Mouse (Mus musculus) bone marrow macrophage, adult 2 months (primary cell): ENCODE measurements around the gene Vps53.

Source experiments
- CTCF ChIP-seq: IDR thresholded peaks from 2 replicates; pipeline ENCODE4 v1.5.1; 2012; ENCODE audit warnings: low read depth, mild to moderate bottlenecking, low read length, moderate library complexity
- POLR2A ChIP-seq: IDR thresholded peaks from 2 replicates; pipeline ENCODE4 v1.6.1; 2012; ENCODE audit warnings: mild to moderate bottlenecking, low read depth, low read length, borderline replicate concordance

GRCm38 (mm10) chr11:76033836-76034235, 145.6 kb downstream of the Vps53 start:
- TF ChIP-seq CTCF (no peak), POLR2A (no peak)
